Mouse (Mus musculus): ENCODE results near the gene Cpd.

DNA sequence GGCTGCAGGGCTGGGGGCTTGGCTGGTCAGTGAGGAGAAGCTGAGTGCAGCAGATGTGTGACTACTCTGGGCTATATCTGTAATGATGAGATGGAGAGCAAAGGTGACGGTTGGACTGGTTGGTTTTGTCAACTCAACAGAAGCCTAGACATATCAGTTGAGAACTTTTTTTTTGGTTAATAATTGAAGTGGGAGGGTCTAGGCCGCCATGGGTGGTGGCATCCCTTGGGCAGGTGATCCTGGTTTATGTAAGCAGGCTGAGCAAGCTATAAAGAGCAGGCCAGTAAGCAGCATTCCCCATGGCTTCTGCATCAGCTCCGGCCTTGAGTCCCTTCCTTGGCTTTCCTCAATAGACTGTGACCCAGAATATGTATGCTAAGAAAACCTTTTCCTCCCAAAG lies 43.6 kb downstream of the Cpd start:
- TF ChIP-seq CTCF (conservative IDR thresholded peaks at IDR 0.05; ENCODE audit: low read length) (no peak), POU5F1 (IDR thresholded peaks at IDR 0.05; ENCODE audit: borderline replicate concordance, low read length) (no peak), NANOG (IDR thresholded peaks at IDR 0.05; ENCODE audit: borderline replicate concordance, low read length) (no peak)
